Mouse (Mus musculus) neural tube, embryonic 14.5 days (tissue): ENCODE measurements around the gene Naga. TPM values are rescaled to one million over a fixed set of nuclear protein-coding genes. Genes with fewer than 3 reads are reported as not detected.
"Not testable (repeated sequence)": the region's sequence is repeated elsewhere in the genome, so short reads cannot be mapped to it uniquely, and the experiment has no call there.

ENCODE experiments used
- ATAC-seq: fragments of 200-750 bp; cut with Nextera tagmentation; 2 replicates; pipeline ENCODE4 v1.8.0; 2017; ENCODE audit warnings: low read depth, mild to moderate bottlenecking, moderate TSS enrichment, moderate library complexity
- H3K27ac ChIP-seq: fragments of 300-500 bp; sonication (generic); 2 replicates; pipeline ENCODE4 v1.5.1; 2014; ENCODE audit warnings: low read depth, mild to moderate bottlenecking, control low read depth, low read length, moderate library complexity, mixed read lengths
- H3K27me3 ChIP-seq: fragments of 300-500 bp; sonication (generic); 2 replicates; pipeline ENCODE4 v1.6.1; 2014; ENCODE audit warnings: low read length; ENCODE audit not compliant: control insufficient read depth, insufficient read depth
- H3K36me3 ChIP-seq: fragments of 300-500 bp; sonication (generic); 2 replicates; pipeline ENCODE4 v1.6.1; 2014; ENCODE audit warnings: low read length, mixed read lengths; ENCODE audit not compliant: control insufficient read depth, insufficient read depth
- H3K4me1 ChIP-seq: fragments of 300-500 bp; sonication (generic); 2 replicates; pipeline ENCODE4 v1.6.1; 2014; ENCODE audit warnings: low read length; ENCODE audit not compliant: control insufficient read depth, insufficient read depth
- H3K4me2 ChIP-seq: fragments of 300-500 bp; sonication (generic); 2 replicates; pipeline ENCODE4 v1.6.1; 2014; ENCODE audit warnings: mild to moderate bottlenecking, low read depth, low read length, control low read depth
- H3K4me3 ChIP-seq: fragments of 300-500 bp; sonication (generic); 2 replicates; pipeline ENCODE4 v1.5.1; 2014; ENCODE audit warnings: low read depth, low read length, control low read depth, mixed read lengths
- H3K9ac ChIP-seq: fragments of 300-500 bp; sonication (generic); replicated peaks from 2 replicates; pipeline ENCODE4 v1.6.1; 2014; ENCODE audit warnings: low read depth, mild to moderate bottlenecking, control low read depth, low read length, mixed read lengths
- H3K9me3 ChIP-seq: fragments of 300-500 bp; sonication (generic); 2 replicates; pipeline ENCODE4 v1.6.1; 2016; ENCODE audit warnings: low read length; ENCODE audit not compliant: control insufficient read depth
- WGBS: fragments of 180-500 bp; shearing (Covaris S2); extraction: QIAGEN DNeasy Blood & Tissue Kit; methylation state at CpG from one replicate; pipeline ENCODE4 v1.1.7; 2014; 5-methylcytosine and 5-hydroxymethylcytosine counted together
- polyA plus RNA-seq: library from polyadenylated mRNA; unstranded; fragments of >200 nt; fragmentation: Nextera tagmentation; extraction: Ambion mirVana; gene quantifications from 2 replicates; pipeline ENCODE4 v1.2.1, GENCODE M21; 2014

Gene Naga
- polyA plus RNA-seq, 1 experiment from 2014 or later: 34.9 TPM

- Histone ChIP-seq H3K27me3 (no peaks in the 10 kb centered on the region), H3K27ac (no peak overlapping the region), H3K36me3 (no peaks in the 10 kb centered on the region), H3K9me3 (no peaks in the 10 kb centered on the region), H3K4me2 (no peak overlapping the region), H3K9ac (no peak overlapping the region), H3K4me1 (no peaks in the 10 kb centered on the region), H3K4me3 (no peak overlapping the region)
- 61% methylated on average over 17 of the region's 17 CpGs for WGBS
- ATAC-seq: no peak
Measured at GRCm38 (mm10) chr15:82376393-82377138, 37.8 kb upstream of the Naga start.

GRCm38 (mm10) chr15:82375855-82376254, 37.1 kb upstream of the Naga start:
- 88% methylated on average over 9 of the region's 9 CpGs for WGBS
- H3K27ac ChIP-seq: no peak overlapping the region
- no peak overlapping the region for H3K9ac ChIP-seq
- H3K36me3 ChIP-seq: no peaks in the 10 kb centered on the region
- no peaks in the 10 kb centered on the region for H3K9me3 ChIP-seq
- no peaks in the 10 kb centered on the region for H3K4me1 ChIP-seq
- H3K4me3 ChIP-seq: no peak overlapping the region
- no peak overlapping the region for H3K4me2 ChIP-seq
- ATAC-seq: no peak
- H3K27me3 ChIP-seq: no peaks in the 10 kb centered on the region

- Histone ChIP-seq H3K36me3 (no peaks in the 10 kb centered on the region), H3K4me3 (no peak overlapping the region), H3K4me2 (no peak overlapping the region), H3K9me3 (no peaks in the 10 kb centered on the region), H3K27me3 (no peaks in the 10 kb centered on the region), H3K9ac (no peak overlapping the region), H3K4me1 (no peaks in the 10 kb centered on the region), H3K27ac (no peak overlapping the region)
- WGBS: 69% methylated on average over 5 of the region's 5 CpGs
- ATAC-seq: no peak
Measured at GRCm38 (mm10) chr15:82374437-82374836, 35.7 kb upstream of the Naga start.

- Histone ChIP-seq H3K9ac (no peak overlapping the region), H3K4me2 (no peak overlapping the region), H3K9me3 (no peaks in the 10 kb centered on the region), H3K27me3 (no peaks in the 10 kb centered on the region), H3K36me3 (no peaks in the 10 kb centered on the region), H3K27ac (no peak overlapping the region), H3K4me1 (no peaks in the 10 kb centered on the region), H3K4me3 (no peak overlapping the region)
- ATAC-seq: no peak
- WGBS: 90% methylated on average over 5 of the region's 5 CpGs
Measured at GRCm38 (mm10) chr15:82372991-82373390, 34.3 kb upstream of the Naga start.

GRCm38 (mm10) chr15:82372446-82372845, 33.7 kb upstream of the Naga start:
- H3K27ac ChIP-seq: no peak overlapping the region
- no peak overlapping the region for H3K4me3 ChIP-seq
- 93% methylated on average over 6 of the region's 6 CpGs for WGBS
- no peaks in the 10 kb centered on the region for H3K4me1 ChIP-seq
- no peaks in the 10 kb centered on the region for H3K27me3 ChIP-seq
- no peaks in the 10 kb centered on the region for H3K9me3 ChIP-seq
- H3K4me2 ChIP-seq: no peak overlapping the region
- no peak for ATAC-seq
- H3K36me3 ChIP-seq: no peaks in the 10 kb centered on the region
- no peak overlapping the region for H3K9ac ChIP-seq

- no peaks in the 10 kb centered on the region for H3K4me1 ChIP-seq
- no peaks in the 10 kb centered on the region for H3K9me3 ChIP-seq
- H3K9ac ChIP-seq: no peak overlapping the region
- ATAC-seq: no peak
- H3K4me2 ChIP-seq: no peak overlapping the region
- no peaks in the 10 kb centered on the region for H3K36me3 ChIP-seq
- no peaks in the 10 kb centered on the region for H3K27me3 ChIP-seq
- H3K27ac ChIP-seq: no peak overlapping the region
- H3K4me3 ChIP-seq: no peak overlapping the region
- WGBS: 79% methylated on average over 1 of the region's 1 CpGs
Measured at GRCm38 (mm10) chr15:82368851-82369250, 30.1 kb upstream of the Naga start.

GRCm38 (mm10) chr15:82368146-82368545, 29.4 kb upstream of the Naga start:
- H3K4me1 ChIP-seq: no peaks in the 10 kb centered on the region
- no peak overlapping the region for H3K4me3 ChIP-seq
- H3K9me3 ChIP-seq: no peaks in the 10 kb centered on the region
- WGBS: 95% methylated on average over 4 of the region's 4 CpGs
- ATAC-seq: no peak
- no peak overlapping the region for H3K27ac ChIP-seq
- no peaks in the 10 kb centered on the region for H3K27me3 ChIP-seq
- H3K9ac ChIP-seq: no peak overlapping the region
- no peaks in the 10 kb centered on the region for H3K36me3 ChIP-seq
- no peak overlapping the region for H3K4me2 ChIP-seq

- not testable (repeated sequence) for H3K4me2 ChIP-seq, H3K9me3 ChIP-seq, H3K4me3 ChIP-seq, H3K27ac ChIP-seq, H3K4me1 ChIP-seq, H3K36me3 ChIP-seq, H3K9ac ChIP-seq, H3K27me3 ChIP-seq, ATAC-seq
- 13% methylated on average over 6 of the region's 9 CpGs for WGBS
Measured at GRCm38 (mm10) chr15:82364561-82364960, 25.8 kb upstream of the Naga start.

GRCm38 (mm10) chr15:82363801-82364200, 25.1 kb upstream of the Naga start:
- not testable (repeated sequence) for ATAC-seq, H3K9me3 ChIP-seq, H3K27me3 ChIP-seq, H3K36me3 ChIP-seq, H3K4me3 ChIP-seq, H3K27ac ChIP-seq, H3K9ac ChIP-seq, H3K4me2 ChIP-seq, H3K4me1 ChIP-seq
- 75% methylated on average over 7 of the region's 12 CpGs for WGBS
